Mouse (Mus musculus) 3134 (cell line): ENCODE results near the gene Shq1.

Experiments used
- DNase-seq: peaks from one replicate; pipeline ENCODE4 v3.0.0-alpha.2; 2011; ENCODE audit warnings: low spot score; ENCODE audit not compliant: insufficient read length; ENCODE audit errors: extremely low read depth

The Shq1 gene

DNA sequence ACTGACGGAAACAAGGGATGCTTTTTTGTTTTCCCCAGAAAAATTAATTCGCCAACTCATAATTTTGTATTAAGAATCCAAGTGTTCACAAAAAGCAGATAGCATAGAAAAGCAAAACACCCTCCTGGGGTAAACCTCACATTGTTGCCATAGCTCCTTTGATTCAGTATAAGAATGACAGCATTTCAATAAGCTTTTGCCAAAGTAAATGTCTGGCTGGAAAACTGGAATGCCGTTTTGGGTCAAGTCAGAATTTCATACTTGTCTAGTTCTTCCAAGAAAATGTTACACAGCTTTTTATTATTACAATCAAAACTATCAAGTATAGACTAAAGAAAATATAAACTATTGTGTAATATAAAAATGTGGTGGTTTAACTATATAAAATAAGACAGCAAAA lies 61.7 kb downstream of the Shq1 start:
- no peak for DNase-seq

DNA sequence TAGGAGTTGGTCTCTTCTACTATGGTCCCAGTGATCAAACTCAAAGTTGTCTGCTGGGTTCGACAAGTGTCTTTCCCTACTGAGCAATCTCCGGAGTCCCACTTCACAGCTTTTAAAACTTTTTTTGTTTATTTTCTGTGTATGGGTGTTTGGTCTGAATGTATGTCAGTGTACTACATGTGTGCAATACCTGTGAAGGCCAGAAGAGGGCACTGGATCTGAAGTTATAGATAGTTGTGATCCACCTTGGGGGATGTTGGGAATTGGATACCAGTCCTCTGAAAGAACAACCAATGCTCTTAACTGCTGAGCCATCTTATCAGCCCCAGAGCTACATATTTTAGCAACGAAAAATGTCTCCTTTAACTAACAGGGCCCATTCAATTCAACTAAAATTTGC lies 62.5 kb downstream of the Shq1 start:
- DNase-seq, result no peak

DNA sequence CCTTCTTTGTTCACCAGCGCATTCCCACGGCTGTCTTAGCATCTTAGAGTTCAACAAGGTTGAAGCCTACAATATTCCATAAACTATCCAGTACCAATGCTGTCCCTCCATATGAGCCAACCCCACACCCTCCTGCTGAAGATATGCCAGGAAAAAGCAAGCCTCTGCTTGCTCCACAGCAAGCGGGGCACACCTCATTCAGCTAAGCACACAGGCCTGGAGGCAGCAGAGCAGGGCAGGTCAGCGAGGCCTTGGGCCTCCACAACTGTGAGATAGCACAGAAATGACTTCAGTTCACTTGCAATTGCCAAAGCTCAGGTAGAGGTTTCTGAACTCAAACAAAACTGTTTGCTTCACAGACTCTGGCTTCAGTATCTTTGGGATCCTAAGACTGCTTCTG lies 64.2 kb downstream of the Shq1 start:
- no peak for DNase-seq

DNA sequence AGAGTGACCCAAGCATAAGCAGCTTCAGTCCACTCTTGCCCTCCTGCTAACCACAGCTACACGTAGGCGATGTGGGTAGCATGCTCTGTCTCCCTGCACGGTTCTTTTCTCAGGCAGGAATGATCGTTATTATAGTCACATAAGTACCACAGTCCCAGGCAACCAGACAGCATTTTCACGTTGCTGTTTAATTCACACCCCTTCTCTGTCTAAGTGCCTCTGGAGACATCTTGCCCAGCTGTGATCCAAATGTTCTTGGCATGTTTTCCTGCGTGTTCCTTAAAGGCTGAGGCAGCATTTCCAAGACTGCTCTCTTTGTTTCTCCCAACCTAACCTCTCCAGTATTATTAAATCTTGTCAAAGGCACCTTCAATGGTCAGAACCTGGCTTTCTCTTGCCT lies 67.3 kb downstream of the Shq1 start:
- DNase-seq, result no peak

DNA sequence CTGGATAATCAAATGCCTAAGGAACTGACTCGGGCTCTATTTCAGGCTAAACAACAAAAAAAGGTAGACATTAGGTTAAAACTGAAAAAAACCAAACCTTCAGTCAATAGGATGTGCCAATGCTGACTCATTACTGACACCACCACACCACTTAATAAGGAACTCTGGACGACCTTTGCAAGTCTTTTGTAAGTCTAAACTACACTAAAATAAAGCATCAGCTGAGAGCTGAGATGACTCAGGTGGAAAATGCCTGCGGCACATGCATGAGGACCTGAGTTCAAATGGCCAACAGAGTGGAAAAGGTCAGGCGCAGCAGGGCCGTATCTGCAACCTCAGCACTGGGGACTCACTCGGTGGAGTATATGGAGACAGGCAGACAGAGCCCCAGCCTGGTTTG lies 69.3 kb downstream of the Shq1 start:
- peak; percentile 14 for DNase-seq

DNA sequence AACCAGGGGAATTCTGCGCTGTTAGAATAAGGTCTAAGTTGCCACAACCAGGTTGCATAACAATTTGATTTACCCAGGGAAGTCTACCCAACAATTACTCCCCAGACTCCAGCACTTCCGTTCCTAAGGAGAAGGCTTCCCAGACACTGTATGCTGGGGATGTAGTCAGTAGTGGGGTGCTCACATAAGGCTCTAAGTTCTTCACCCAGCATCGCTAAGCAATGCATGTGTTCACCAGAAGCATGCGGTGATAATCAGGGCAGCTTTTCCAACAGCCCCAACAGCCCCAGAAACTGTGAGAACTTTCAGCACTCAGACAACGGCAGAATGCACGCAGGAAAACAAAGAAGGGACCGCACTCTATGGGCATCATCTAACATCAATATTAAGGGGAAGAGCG lies 77.1 kb downstream of the Shq1 start:
- DNase-seq, result no peak

DNA sequence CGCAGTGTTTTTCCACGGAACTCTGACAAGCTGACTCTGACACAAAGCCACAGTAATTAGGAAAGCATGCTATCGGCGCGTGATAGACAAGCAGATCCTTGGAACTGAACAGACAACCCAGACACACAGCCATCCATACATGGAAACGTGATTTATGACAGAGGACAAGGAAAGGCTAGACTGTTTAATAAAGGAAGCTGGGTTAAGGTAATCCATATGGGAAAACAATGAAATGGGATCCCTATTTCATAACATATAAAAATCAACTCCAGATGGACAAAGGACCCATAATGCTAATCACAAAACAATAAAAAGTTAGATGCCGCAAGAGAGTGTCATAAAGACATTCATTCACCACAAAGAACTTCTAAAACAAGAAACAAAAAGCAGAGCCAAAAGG lies 78.0 kb downstream of the Shq1 start:
- no peak for DNase-seq

DNA sequence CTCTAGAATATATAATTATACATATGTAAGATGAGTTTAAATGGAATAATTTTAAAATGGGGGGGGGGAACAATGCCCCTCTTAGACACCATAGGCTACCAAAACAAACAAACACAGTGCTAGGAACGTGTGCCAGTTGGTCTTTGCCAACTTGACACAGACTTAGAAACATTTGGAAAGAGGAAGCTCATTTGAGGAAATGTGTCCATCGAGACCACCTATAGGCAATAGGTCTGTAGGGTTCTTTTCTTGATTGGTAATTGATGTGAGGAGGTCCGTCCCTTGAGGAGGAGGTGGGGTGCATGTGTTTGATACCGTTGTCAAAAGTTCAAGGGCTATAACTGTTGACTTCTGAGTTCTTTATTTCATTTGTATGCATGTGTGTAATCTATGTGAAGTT lies 80.4 kb downstream of the Shq1 start:
- DNase-seq, result no peak

DNA sequence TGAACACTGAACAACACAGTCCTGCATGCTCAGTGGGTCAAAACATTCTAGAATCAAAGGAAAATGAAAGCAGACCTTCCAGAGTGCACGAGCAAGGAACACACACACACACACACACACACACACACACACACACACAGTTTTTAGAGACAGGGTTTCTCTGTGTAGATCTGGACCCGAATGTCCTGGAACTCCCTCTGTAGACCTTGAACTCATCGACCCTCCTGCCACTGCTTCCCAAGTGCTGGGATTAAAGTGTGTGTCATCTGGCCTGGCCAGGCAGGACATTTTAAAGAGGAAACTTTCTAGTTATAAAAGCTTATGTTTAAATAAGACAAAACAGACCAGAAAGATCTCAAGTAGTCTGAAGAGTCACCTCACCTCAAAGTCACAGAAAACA lies 82.1 kb downstream of the Shq1 start:
- DNase-seq, result no peak

DNA sequence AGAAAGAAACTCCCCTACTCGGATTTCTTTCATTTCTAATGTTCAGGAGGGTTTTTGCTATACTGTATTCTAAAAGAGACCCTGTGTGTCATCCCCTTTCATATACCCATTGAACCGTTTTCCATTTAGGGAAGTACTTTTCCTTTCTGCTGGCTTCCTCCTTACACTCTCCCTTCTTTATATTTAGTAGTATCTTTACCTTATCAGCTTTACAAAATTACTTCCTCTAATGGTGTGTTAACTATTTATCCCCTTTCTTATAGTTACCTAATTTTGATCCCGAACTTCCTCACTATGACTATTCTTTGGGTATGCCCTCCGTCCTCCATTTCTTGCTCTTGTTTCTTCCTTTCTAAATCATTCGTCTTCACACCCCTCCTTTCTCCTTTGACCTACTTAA lies 84.2 kb downstream of the Shq1 start:
- DNase-seq, result no peak

DNA sequence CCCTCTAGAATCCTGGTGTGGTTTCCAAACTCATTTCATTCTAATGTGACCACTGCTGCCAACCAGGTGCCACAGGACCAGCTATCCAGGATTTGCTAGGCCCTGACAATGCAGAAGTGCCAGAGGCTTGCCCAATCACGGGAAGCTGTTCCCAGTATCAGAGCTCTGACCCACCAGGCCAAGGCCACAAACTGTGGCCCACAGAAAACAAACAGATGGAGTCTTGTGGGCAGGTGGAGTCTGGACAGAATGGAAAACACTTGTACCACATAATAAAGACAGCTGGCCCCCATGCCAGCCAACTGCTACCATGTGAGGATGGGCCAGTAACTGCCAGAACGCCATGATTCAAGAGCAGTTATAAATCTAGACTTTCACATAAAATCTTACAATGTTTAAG lies 89.0 kb downstream of the Shq1 start:
- DNase-seq, result no peak

DNA sequence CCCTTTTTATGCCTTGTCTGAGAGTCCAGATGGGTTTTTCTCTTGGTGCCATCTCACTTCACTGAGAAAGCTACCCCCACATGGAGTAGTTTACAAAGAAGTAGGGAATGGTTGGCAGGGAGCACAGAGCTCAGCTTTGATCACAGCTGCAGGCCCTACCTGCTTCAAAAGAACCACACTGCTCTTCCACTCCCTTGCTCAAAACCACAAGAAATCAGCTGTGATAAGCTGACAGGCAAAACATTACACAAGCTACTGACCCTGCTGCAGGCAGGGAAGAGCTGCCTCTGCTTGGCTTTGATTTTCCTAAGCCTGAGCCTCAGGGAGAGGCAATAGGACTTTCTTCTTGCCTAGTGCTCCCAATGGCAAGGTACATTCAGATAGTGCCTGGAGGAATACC lies 89.9 kb downstream of the Shq1 start:
- no peak for DNase-seq

DNA sequence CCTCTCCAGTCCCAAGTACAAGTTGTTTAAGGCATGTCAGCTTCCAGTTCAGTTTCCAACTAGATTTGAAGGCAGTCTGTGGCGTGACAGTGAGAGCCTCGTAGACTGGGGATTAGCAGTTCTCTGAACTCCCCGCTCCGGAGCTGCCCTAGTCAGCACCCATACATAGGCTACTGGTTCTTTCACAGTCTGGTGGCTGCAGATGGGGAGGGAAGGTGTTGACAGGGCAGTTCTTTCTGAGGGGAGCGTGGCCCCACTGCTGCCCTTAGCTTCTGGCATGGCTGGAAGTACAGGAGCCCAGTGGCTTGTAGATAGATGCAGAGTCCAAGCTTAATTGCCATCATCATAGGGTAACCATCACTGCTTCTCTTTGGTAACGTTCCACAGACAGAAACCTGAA lies 93.4 kb downstream of the Shq1 start:
- DNase-seq, result no peak

DNA sequence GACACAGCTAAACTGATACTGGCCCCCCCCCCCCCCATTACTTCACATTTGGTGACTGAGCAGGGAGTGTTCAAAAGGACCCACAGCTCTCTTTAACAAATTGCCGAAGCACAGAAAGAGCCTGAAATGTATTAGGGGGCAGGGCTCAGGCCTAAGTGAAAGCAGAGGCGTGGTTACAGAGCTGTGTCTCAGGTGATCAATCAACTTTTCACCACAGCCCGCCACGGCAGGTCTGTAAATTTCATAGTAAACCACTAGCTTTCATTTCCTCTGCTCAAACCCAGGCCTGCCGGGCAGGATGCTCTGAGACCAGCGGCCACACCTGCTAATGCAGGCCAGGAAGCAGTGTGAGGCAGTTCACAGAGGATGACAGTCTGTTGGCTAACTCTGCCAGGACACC lies 94.8 kb downstream of the Shq1 start:
- DNase-seq, result no peak

DNA sequence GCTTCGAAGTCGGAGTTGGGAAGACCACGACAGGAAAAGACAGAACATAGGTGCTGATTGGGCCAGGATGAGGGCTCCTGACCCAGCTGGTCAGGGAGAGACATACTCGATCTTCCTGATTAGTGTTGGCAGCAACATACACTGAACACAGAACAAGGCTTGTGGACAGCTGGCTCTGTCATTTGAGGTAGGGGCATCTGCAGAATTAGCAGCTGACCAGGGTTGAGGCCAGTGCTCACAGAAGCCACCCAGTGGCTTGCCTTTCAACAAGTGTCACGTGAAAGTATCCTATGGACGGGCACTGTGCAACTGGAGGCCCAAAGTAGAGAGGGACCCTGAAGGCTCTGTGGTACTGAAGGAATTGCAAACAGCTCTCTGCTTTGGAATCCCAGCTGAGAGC lies 104.2 kb downstream of the Shq1 start:
- DNase-seq, result no peak

DNA sequence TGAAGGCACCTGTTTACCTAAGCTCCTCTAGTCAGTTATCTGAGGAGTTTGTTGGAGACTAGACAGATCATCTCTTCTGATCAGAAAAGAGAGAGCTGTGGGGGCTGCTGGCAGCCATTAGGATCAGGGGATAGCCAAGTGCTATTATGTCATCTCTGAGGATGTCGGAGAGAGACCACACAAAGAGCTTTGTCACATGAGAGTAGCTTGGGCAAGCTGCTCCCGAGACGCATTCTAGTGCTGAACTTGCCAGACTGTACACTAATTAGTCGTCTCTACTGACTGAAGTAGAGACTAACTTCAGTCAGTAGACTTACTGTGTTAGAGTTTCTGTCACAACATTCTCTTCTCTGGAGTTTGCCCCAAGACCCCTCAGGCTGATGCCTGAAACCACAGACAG lies 106.4 kb downstream of the Shq1 start:
- no peak for DNase-seq

DNA sequence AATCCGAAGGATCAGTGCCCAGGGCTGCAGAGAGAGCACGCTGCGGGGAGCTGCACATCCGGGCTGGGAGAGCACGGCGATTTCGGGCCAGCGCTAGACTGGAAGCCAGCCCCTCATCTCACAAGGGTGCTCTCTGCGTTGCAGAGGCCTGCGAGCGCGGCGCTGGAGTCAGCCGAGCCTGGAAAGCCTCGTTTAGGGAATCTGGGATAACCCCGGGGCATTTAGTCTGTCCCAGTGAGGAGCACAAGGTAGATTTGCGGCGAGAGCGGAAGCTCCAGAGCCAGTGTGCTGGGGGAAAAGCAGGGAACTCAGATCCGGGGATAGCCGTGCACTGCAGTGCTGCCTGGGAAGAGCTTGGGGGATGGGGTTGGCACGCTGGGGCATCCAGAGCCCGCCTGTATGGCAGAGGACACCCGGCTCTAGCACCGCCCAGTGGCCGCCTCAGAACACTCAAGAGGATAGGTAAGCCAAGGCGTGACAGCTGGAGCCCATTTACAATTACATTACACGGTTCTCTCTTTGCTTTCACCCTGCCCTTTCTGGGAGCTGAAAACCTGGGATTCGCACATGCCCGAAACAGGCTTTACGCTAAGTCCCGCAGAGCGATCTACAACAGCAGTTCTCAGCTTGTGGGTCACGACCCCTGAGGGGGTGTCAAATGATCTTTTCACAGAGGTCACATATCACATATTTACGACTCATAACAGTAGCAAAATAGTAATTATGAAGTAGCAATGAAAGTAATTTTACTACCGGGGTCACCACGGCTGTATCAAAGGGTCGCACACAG lies 107.2 kb downstream of the Shq1 start:
- DNase-seq, result no peak

DNA sequence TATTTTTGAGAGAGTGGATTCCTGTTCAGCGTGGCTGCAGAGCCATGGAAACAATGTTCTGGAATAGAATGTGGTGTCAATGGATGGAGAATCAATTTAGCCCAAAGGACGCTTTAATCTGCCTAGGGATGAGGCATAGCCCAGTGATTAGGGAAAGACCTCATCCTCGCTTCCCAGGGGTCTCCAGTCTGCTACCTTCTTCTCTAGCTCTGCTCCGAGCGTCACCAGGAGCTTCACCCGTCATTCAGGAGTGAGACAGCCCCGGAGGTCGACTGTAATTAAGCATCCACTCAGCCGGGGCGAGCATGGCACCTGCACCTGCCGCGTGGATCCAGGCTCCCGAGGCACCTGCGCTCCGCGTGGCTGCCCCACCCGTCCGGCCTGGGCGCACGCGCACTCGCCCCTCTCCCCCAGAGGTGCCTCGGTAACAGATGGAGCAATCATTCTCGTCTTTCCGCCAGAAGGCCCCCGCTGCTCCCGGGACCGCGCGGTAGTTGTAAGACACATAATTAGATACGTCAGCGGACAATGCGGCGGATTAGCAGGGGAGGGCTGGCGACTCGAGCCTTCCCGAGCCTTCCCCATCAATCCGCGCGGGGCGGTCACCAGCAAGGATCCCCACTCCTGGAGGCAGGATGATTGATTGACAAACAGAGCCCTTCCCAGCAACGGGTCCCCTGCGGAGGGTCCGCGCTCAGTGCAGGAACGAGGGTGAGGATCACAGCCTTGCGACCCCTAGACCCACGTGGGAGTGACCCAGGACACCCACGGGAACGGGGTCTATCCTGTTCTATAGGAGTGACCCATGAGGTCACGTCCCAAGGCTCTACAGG lies 108.0 kb downstream of the Shq1 start:
- DNase-seq, result peak; percentile 9

DNA sequence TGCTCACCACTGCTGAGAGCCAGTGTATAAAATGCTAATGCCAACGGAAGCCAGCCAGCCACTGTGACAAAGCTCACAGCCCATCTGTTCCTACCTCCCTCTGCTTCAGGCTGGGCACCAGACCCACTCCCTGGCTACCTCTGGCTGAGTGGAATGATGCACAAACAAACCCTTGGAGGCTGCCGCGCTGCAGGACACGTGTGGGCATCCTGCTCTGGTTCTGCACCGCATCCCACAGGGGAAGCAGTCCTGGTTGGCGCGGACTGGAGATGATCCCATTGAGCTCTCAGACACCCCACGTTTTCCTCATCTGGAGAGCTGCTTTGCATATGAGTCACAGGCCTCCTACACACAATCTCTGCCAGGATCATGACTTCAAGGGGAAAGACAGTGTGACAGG lies 112.9 kb downstream of the Shq1 start:
- peak; percentile 75 for DNase-seq

DNA sequence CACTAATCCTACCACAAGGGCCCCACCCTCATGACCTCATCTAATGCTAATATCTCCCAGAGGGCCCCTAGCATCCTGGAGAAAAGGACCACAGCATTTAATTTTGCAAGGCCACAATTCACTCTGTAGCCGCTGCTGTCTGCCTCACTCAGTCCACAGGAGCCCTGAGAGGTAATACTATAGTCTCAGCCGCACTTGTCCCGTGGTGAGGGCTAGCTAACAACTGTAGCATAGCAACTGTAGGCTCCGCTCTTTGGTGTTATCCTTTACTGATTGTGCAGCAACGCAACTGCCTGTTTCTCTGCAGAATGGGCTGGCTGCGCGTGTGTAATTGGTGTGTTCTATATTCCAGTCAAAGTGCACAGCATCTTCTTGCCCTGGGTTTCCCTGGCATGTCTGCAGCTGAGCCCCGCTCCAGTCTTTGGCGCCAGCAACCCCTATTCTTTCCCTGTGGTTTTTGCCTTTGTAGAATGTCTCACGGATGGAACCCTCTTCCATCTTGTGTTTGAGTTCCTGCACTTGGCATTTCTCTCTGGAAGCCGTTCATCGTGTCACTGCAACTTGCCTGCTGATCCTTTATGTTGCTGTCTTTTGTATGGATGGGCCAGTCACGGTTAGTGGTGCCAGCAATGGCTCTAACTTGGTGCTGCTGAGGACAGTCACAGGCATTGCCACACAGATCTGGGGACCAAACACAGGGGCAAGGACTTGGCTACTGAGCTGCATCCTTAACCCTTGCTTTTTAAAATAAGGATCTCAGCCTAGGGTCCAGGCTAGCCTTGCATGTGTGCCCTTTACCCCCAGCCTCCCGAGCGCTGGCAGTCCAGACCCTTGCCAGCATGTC lies 128.6 kb downstream of the Shq1 start:
- no peak for DNase-seq

DNA sequence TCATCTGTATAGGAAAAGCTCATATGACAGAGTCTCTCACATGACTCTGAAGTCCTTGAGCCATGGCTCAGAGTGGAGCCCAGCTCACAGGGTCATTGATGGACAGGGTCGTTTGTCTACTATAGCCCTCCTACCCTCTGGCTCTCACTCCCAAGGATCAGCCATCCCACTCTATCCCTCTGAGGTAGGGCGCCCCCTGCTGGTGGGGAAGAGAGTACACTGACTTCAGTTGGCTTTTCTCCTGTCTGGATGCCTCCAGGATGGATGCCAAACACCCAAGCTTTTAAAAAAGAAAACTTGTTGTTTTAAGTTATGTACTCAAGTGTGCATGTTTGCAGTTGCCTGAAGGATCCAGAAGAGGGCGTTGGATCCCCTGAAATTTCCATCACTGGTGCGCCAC lies 131.3 kb downstream of the Shq1 start:
- no peak for DNase-seq
